Mouse (Mus musculus) testis, adult 2 months (tissue): ENCODE measurements around the gene Fut8.

Experiments used
- CTCF ChIP-seq: fragments of 200-500 bp; IDR thresholded peaks from 2 replicates; pipeline ENCODE4 v1.5.1; 2012; ENCODE audit warnings: low read depth, mild to moderate bottlenecking, inconsistent platforms, low read length, moderate library complexity; ENCODE audit not compliant: control insufficient read depth, insufficient read depth, insufficient replicate concordance
- POLR2A ChIP-seq: fragments of 200-500 bp; IDR thresholded peaks from 2 replicates; pipeline ENCODE4 v1.6.1; 2012; ENCODE audit warnings: low read depth, mild to moderate bottlenecking, inconsistent platforms, low read length, moderate library complexity; ENCODE audit not compliant: control insufficient read depth

DNA sequence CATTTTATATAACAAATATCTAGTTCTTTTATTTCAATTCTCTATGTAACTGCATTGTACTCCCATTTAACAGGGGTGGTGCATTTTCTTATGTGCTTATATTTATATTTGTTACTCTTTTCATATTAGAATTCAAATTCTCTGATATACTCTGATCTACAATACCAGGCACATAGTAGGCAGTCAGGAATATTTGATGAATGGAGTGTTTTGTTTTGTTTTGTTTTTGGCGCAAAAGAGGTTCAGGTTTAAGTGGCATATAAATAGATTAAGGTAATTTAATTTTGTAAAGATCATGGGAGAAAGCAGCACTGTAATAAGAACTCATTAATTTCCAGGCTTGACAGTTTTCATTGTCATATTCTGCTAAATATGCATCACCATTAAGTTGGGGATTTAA, 58.2 kb downstream of the Fut8 start:
- no peak for TF ChIP-seq CTCF
- no peak for TF ChIP-seq POLR2A
